Mouse (Mus musculus) C2C12 (cell line): ENCODE measurements around the gene Vps4a. TPM values are rescaled to one million over a fixed set of nuclear protein-coding genes. Genes with fewer than 3 reads are reported as not detected.
A peak's percentile ranks its signal among the peaks of the same experiment; 100 is the strongest.

Experiments used
- H3K27me3 ChIP-seq: one replicate; pipeline ENCODE4 v1.6.1; 2011; ENCODE audit not compliant: control insufficient read depth, insufficient read depth, insufficient read length
- H3K36me3 ChIP-seq: one replicate; pipeline ENCODE4 v1.6.1; 2011; ENCODE audit not compliant: control insufficient read depth, insufficient read depth
- H3K4me3 ChIP-seq: one replicate; pipeline ENCODE4 v1.5.1; 2011; ENCODE audit warnings: mild to moderate bottlenecking, control low read depth; ENCODE audit not compliant: poor library complexity, insufficient read depth, severe bottlenecking
- H3K79me2 ChIP-seq: one replicate; pipeline ENCODE4 v1.6.1; 2011; ENCODE audit not compliant: control insufficient read depth, insufficient read depth
- H3K79me3 ChIP-seq: one replicate; pipeline ENCODE4 v1.6.1; 2011; ENCODE audit warnings: low read depth, control low read depth
- H3ac ChIP-seq: one replicate; pipeline ENCODE3; 2011; ENCODE audit warnings: low read depth; ENCODE audit not compliant: control insufficient read depth, insufficient read length
- CEBPB ChIP-seq: IDR thresholded peaks from one replicate; pipeline ENCODE4 v1.6.1; 2011; ENCODE audit warnings: low read depth, mild to moderate bottlenecking, control low read depth, moderate library complexity
- CTCF ChIP-seq: IDR thresholded peaks from one replicate; pipeline ENCODE4 v1.5.1; 2011; ENCODE audit not compliant: control insufficient read depth, insufficient read depth, insufficient read length
- FOSL1 ChIP-seq: IDR thresholded peaks from one replicate; pipeline ENCODE4 v1.8.0; 2011; ENCODE audit warnings: mild to moderate bottlenecking, low read length; ENCODE audit not compliant: poor library complexity, insufficient read depth, severe bottlenecking
- MAX ChIP-seq: IDR thresholded peaks from one replicate; pipeline ENCODE4 v1.6.1; 2011; ENCODE audit warnings: mild to moderate bottlenecking, control low read depth
- MYOD1 ChIP-seq: IDR thresholded peaks from one replicate; pipeline ENCODE4 v1.6.1; 2011; ENCODE audit warnings: low read depth; ENCODE audit not compliant: control insufficient read depth, insufficient read length
- MYOG ChIP-seq: IDR thresholded peaks from one replicate; pipeline ENCODE4 v1.6.1; 2011; ENCODE audit not compliant: control insufficient read depth, insufficient read length; ENCODE audit errors: extremely low read depth
- USF1 ChIP-seq: IDR thresholded peaks from one replicate; pipeline ENCODE4 v1.6.1; 2011; ENCODE audit warnings: low read depth, mild to moderate bottlenecking, control low read depth, moderate library complexity
- polyA plus RNA-seq: library from polyadenylated mRNA; unstranded; fragments of >200 nt; fragmentation: generic; extraction: Trizol; gene quantifications from one replicate; pipeline ENCODE4 v1.2.1, GENCODE M21; 2012; ENCODE audit warnings: missing spikeins

Gene Vps4a
- polyA plus RNA-seq, 1 experiment = 33.7 TPM

- Histone ChIP-seq H3K79me3 (no peaks in the 10 kb centered on the region), H3K79me2 (no peaks in the 10 kb centered on the region), H3K36me3 (peaks cover 13% of the 10 kb centered on the region), H3ac (no peak overlapping the region), H3K4me3 (no peak overlapping the region), H3K27me3 (no peaks in the 10 kb centered on the region)
- TF ChIP-seq CEBPB (peak; percentile 34), MAX (peak; percentile 26), FOSL1 (no peak)
Observed at GRCm38 (mm10) chr8:106997416-106997815, 33.6 kb upstream of the Vps4a start.

GRCm38 (mm10) chr8:106999068-106999467 is 32.0 kb upstream of the Vps4a start:
- TF ChIP-seq MYOG (no peak), FOSL1 (no peak), CEBPB (no peak), MAX (no peak), USF1 (no peak), CTCF (no peak), MYOD1 (no peak)
- H3K79me2 ChIP-seq = no peaks in the 10 kb centered on the region
- H3K36me3 ChIP-seq = peaks cover 18% of the 10 kb centered on the region
- H3K27me3 ChIP-seq = no peaks in the 10 kb centered on the region
- H3K4me3 ChIP-seq = no peak overlapping the region
- no peak overlapping the region for H3ac ChIP-seq
- H3K79me3 ChIP-seq = no peaks in the 10 kb centered on the region

DNA sequence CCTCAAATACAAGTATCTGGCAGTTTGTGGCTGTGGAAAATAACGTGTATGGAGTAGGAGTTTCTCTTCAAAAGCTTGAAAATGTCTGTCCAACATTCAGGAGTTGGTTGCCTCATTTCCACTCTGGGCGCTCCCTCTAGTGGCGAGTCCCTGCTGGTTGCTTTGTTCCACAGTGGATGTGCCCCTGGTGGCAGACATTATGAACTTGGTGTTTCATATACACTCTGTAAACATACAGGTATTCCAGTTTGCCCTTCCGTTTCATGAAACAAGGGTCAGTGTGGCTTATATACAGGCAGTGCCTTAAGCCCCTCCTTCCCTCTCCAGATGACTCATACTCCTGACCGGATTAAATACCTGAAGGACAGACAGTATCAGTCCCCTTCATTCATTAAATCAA is 28.5 kb upstream of the Vps4a start:
- Histone ChIP-seq H3ac (no peak overlapping the region), H3K27me3 (no peaks in the 10 kb centered on the region), H3K79me2 (no peaks in the 10 kb centered on the region), H3K79me3 (no peaks in the 10 kb centered on the region), H3K4me3 (no peak overlapping the region), H3K36me3 (peaks cover 22% of the 10 kb centered on the region)
- no peak for TF ChIP-seq FOSL1
- TF ChIP-seq CTCF = peak; percentile 83
- peak; percentile 41 for TF ChIP-seq MAX

DNA sequence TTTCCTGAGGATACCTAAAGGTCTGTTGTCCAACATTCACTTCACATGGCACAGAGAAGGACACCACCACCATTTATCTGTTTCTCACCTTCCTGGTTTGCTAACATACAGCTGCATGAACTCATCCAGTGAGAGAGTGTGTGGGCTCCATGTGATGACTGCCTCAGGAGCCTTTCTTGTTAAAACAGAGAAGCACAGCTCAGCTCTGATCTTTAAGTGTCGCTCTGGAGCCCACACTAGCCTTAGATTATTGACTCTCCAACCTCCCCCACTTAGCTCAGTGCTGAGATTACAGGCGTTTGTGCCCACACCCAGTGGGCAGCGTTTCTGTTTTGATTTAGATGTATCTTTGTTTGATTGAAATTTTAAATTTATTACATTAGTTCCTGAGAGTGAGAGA is 23.2 kb upstream of the Vps4a start:
- Histone ChIP-seq H3K79me3 (no peaks in the 10 kb centered on the region), H3ac (no peak overlapping the region), H3K4me3 (no peak overlapping the region), H3K36me3 (peaks cover 48% of the 10 kb centered on the region), H3K79me2 (no peaks in the 10 kb centered on the region), H3K27me3 (no peaks in the 10 kb centered on the region)
- TF ChIP-seq CEBPB (no peak), CTCF (no peak), MAX (no peak), FOSL1 (no peak), MYOG (no peak), MYOD1 (no peak), USF1 (no peak)

DNA sequence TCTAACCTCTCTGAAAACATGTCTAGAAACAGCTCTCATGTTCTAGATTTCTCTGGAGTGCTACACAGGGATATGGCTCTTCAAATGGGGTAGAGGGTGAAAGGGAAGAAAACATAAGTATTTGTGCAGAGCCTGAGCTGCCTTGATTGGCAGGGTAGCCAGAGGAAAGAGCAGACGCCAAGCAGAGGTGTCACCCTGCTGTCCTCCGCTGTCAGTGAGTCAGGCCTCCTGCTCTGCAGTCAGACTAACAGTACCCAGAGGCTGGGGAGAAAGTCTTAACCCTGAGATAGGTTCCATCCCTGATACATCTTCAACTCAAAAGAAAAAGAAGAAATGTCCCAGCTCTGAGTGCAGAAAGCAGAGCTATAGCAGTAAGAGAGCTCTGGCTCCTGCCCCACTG is 18.4 kb upstream of the Vps4a start:
- Histone ChIP-seq H3K79me3 (no peaks in the 10 kb centered on the region), H3ac (no peak overlapping the region), H3K27me3 (no peaks in the 10 kb centered on the region), H3K36me3 (peaks cover 38% of the 10 kb centered on the region), H3K79me2 (no peaks in the 10 kb centered on the region), H3K4me3 (no peak overlapping the region)
- TF ChIP-seq FOSL1 (no peak), CEBPB (no peak), MYOG (no peak), MAX (no peak), USF1 (no peak), CTCF (no peak), MYOD1 (no peak)

- no peak overlapping the region for H3K4me3 ChIP-seq
- TF ChIP-seq MYOD1 (no peak), CEBPB (no peak), MAX (no peak), CTCF (no peak), FOSL1 (no peak), USF1 (no peak)
Observed at GRCm38 (mm10) chr8:107014915-107015314, 16.1 kb upstream of the Vps4a start.

More at GRCm38 (mm10) chr8:107014915-107015314, 16.1 kb upstream of the Vps4a start:
- Histone ChIP-seq H3K79me2 (no peaks in the 10 kb centered on the region), H3K27me3 (no peaks in the 10 kb centered on the region), H3K79me3 (no peaks in the 10 kb centered on the region), H3ac (no peak overlapping the region), H3K36me3 (peaks cover 25% of the 10 kb centered on the region)
